Mouse (Mus musculus) liver, embryonic 12.5 days (tissue): ENCODE results near the gene Cideb. TPM values are rescaled to one million over a fixed set of nuclear protein-coding genes. Genes with fewer than 3 reads are reported as not detected.

Source experiments
- ATAC-seq: fragments of 200-750 bp; cut with Nextera tagmentation; 2 replicates; pipeline ENCODE4 v1.8.0; 2017; ENCODE audit warnings: moderate number of reproducible peaks, mild to moderate bottlenecking, moderate library complexity
- H3K27ac ChIP-seq: fragments of 300-500 bp; sonication (generic); 2 replicates; pipeline ENCODE4 v1.5.1; 2016; ENCODE audit warnings: mild to moderate bottlenecking
- H3K27me3 ChIP-seq: fragments of 300-500 bp; sonication (generic); replicated peaks from 2 replicates; pipeline ENCODE4 v1.6.1; 2016; ENCODE audit warnings: mild to moderate bottlenecking, moderate library complexity
- H3K36me3 ChIP-seq: fragments of 300-500 bp; sonication (generic); 2 replicates; pipeline ENCODE4 v1.6.1; 2016; ENCODE audit warnings: mild to moderate bottlenecking, moderate library complexity
- H3K4me1 ChIP-seq: fragments of 300-500 bp; sonication (generic); 2 replicates; pipeline ENCODE4 v1.6.1; 2016
- H3K4me2 ChIP-seq: fragments of 300-500 bp; sonication (generic); 2 replicates; pipeline ENCODE4 v1.6.1; 2016; ENCODE audit warnings: mild to moderate bottlenecking, moderate library complexity
- H3K4me3 ChIP-seq: fragments of 300-500 bp; sonication (generic); 2 replicates; pipeline ENCODE4 v1.5.1; 2016; ENCODE audit warnings: mild to moderate bottlenecking, moderate library complexity
- H3K9ac ChIP-seq: fragments of 300-500 bp; sonication (generic); 2 replicates; pipeline ENCODE4 v1.6.1; 2016; ENCODE audit warnings: mild to moderate bottlenecking, moderate library complexity
- H3K9me3 ChIP-seq: fragments of 300-500 bp; sonication (generic); replicated peaks from 2 replicates; pipeline ENCODE4 v1.6.1; 2016; ENCODE audit warnings: mild to moderate bottlenecking, moderate library complexity
- WGBS: fragments of 180-500 bp; shearing (Covaris S2); methylation state at CpG from one replicate; pipeline ENCODE4 v1.1.7; 2016; ENCODE audit not compliant: insufficient replicate concordance; 5-methylcytosine and 5-hydroxymethylcytosine counted together
- polyA plus RNA-seq: library from polyadenylated mRNA; unstranded; fragments of >200 nt; fragmentation: Nextera tagmentation; extraction: Ambion mirVana; gene quantifications from 2 replicates; pipeline ENCODE4 v1.2.1, GENCODE M21; 2016

The Cideb gene
- polyA plus RNA-seq, 1 experiment from 2014 or later: 10.7 TPM

DNA sequence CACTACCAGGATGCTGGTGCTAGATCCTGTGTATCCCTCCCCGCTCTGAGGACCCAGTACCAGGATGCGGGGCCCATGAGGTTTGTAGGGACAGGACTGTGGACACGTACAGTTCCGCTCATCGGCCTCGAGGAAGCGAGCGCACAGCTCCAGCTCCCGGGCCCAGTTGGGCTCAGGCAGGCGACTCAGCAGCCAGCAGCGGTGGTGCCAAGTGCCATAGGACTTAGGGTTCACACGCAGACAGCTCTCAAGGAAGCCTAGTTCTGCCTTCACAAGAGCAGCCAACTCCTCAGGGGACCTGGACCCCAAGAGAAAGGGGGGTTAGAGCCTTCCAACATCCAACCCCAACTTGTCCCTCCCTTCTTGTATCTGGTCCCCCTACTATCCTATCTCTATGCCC is 37.6 kb downstream of the Cideb start:
- H3K36me3 ChIP-seq: peaks cover 44% of the 10 kb centered on the region
- peak overlapping the region; percentile 83 for H3K4me3 ChIP-seq
- peaks cover 48% of the 10 kb centered on the region for H3K4me1 ChIP-seq
- H3K4me2 ChIP-seq: peak overlapping the region; percentile 88
- ATAC-seq: no peak
- H3K9ac ChIP-seq: 0 out of 2 replicates have a peak overlapping the region, but pooled peaks have one; percentile 80
- WGBS: 91% methylated on average over 12 of the region's 12 CpGs
- H3K9me3 ChIP-seq: no peaks in the 10 kb centered on the region
- H3K27ac ChIP-seq: peak overlapping the region; percentile 86; the same call in 1 of the 2 replicates
- no peaks in the 10 kb centered on the region for H3K27me3 ChIP-seq

GRCm38 (mm10) chr14:55719737-55720136 is 38.5 kb downstream of the Cideb start:
- no peaks in the 10 kb centered on the region for H3K27me3 ChIP-seq
- WGBS: 85% methylated on average over 6 of the region's 6 CpGs
- H3K4me1 ChIP-seq: peaks cover 50% of the 10 kb centered on the region
- ATAC-seq: no peak
- no peak overlapping the region for H3K4me3 ChIP-seq
- no peak overlapping the region for H3K27ac ChIP-seq
- H3K9me3 ChIP-seq: no peaks in the 10 kb centered on the region
- H3K4me2 ChIP-seq: no peak overlapping the region
- H3K9ac ChIP-seq: no peak overlapping the region
- peaks cover 44% of the 10 kb centered on the region for H3K36me3 ChIP-seq

- H3K4me2 ChIP-seq: no peak overlapping the region
- no peak for ATAC-seq
- WGBS: 67% methylated on average over 8 of the region's 8 CpGs
Measured at GRCm38 (mm10) chr14:55716884-55717283, 41.4 kb downstream of the Cideb start.

GRCm38 (mm10) chr14:55716271-55716670 is 42.0 kb downstream of the Cideb start:
- no peak for ATAC-seq
- H3K36me3 ChIP-seq: peaks cover 44% of the 10 kb centered on the region
- no peak overlapping the region for H3K4me2 ChIP-seq
- no peak overlapping the region for H3K9ac ChIP-seq
- 76% methylated on average over 6 of the region's 6 CpGs for WGBS
- no peak overlapping the region for H3K4me3 ChIP-seq
- H3K27ac ChIP-seq: no peak overlapping the region
- no peaks in the 10 kb centered on the region for H3K9me3 ChIP-seq
- peaks cover 21% of the 10 kb centered on the region for H3K27me3 ChIP-seq
- H3K4me1 ChIP-seq: peaks cover 50% of the 10 kb centered on the region

More at GRCm38 (mm10) chr14:55716884-55717283, 41.4 kb downstream of the Cideb start:
- H3K9me3 ChIP-seq: no peaks in the 10 kb centered on the region
- H3K9ac ChIP-seq: no peak overlapping the region
- no peak overlapping the region for H3K27ac ChIP-seq
- peaks cover 49% of the 10 kb centered on the region for H3K4me1 ChIP-seq
- H3K27me3 ChIP-seq: peaks cover 20% of the 10 kb centered on the region
- H3K36me3 ChIP-seq: peaks cover 44% of the 10 kb centered on the region
- H3K4me3 ChIP-seq: no peak overlapping the region

- Histone ChIP-seq H3K27me3 (peaks cover 21% of the 10 kb centered on the region), H3K9me3 (no peaks in the 10 kb centered on the region), H3K9ac (no peak overlapping the region), H3K27ac (no peak overlapping the region), H3K36me3 (peaks cover 39% of the 10 kb centered on the region), H3K4me3 (no peak overlapping the region), H3K4me1 (peaks cover 46% of the 10 kb centered on the region), H3K4me2 (no peak overlapping the region)
- no peak for ATAC-seq
- WGBS: 30% methylated on average over 6 of the region's 6 CpGs
Measured at GRCm38 (mm10) chr14:55714893-55715292, 43.4 kb downstream of the Cideb start.

GRCm38 (mm10) chr14:55713729-55714122 is 44.5 kb downstream of the Cideb start, which contains the start of gene Tgm1:
TSS of gene Tgm1 (minus strand) at chr14:55713926.
- 22% methylated on average over 4 of the region's 4 CpGs for WGBS
- Histone ChIP-seq H3K9me3 (no peaks in the 10 kb centered on the region), H3K27ac (no peak within 1 kb of the TSS), H3K4me2 (peak within 1 kb of the TSS; percentile 67), H3K36me3 (peaks cover 27% of the 10 kb centered on the region), H3K27me3 (peaks cover 21% of the 10 kb centered on the region), H3K4me3 (peak within 1 kb of the TSS; percentile 36), H3K9ac (peak within 1 kb of the TSS; percentile 52; the same call in 1 of the 2 replicates), H3K4me1 (peaks cover 42% of the 10 kb centered on the region)
- no peak for ATAC-seq

- H3K27ac ChIP-seq: no peak overlapping the region
- H3K36me3 ChIP-seq: peaks cover 22% of the 10 kb centered on the region
- peak overlapping the region; percentile 52; the same call in 1 of the 2 replicates for H3K9ac ChIP-seq
- H3K4me3 ChIP-seq: peak overlapping the region; percentile 36
- peaks cover 42% of the 10 kb centered on the region for H3K4me1 ChIP-seq
- ATAC-seq: peak; percentile 43
- H3K4me2 ChIP-seq: peak overlapping the region; percentile 67
- H3K9me3 ChIP-seq: no peaks in the 10 kb centered on the region
- peaks cover 21% of the 10 kb centered on the region for H3K27me3 ChIP-seq
- 13% methylated on average over 25 of the region's 25 CpGs for WGBS
Measured at GRCm38 (mm10) chr14:55713007-55713728, 45.1 kb downstream of the Cideb start.

DNA sequence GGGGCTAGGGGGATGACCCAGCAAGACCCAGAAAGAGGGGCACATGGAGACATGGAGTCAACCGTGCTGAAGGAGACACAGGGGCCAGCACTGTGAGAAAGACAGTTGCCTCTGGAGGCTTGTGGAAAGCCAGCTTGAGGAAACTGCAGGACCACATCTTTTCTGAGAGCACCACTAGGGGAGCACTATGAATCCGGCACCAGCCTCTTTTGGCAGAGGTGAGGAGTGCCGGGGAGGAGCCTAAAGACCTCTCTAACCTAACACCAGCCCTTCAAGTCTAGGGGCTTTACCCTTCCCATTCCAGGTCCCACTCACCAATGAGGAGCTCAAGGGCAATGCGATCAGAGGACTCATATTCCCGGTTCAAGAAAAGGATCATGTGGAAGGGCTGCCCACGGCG is 46.5 kb downstream of the Cideb start:
- no peak overlapping the region for H3K4me2 ChIP-seq
- no peaks in the 10 kb centered on the region for H3K9me3 ChIP-seq
- no peak overlapping the region for H3K27ac ChIP-seq
- H3K9ac ChIP-seq: no peak overlapping the region
- H3K36me3 ChIP-seq: peaks cover 8% of the 10 kb centered on the region
- H3K4me1 ChIP-seq: peaks cover 53% of the 10 kb centered on the region
- no peak overlapping the region for H3K4me3 ChIP-seq
- peaks cover 21% of the 10 kb centered on the region for H3K27me3 ChIP-seq
- WGBS: 67% methylated on average over 7 of the region's 7 CpGs
- ATAC-seq: no peak

GRCm38 (mm10) chr14:55709509-55709908 is 48.7 kb downstream of the Cideb start:
- no peak overlapping the region for H3K27ac ChIP-seq
- 80% methylated on average over 4 of the region's 4 CpGs for WGBS
- H3K9ac ChIP-seq: no peak overlapping the region
- peaks cover 59% of the 10 kb centered on the region for H3K4me1 ChIP-seq
- no peaks in the 10 kb centered on the region for H3K36me3 ChIP-seq
- ATAC-seq: no peak
- H3K27me3 ChIP-seq: peaks cover 21% of the 10 kb centered on the region
- no peaks in the 10 kb centered on the region for H3K9me3 ChIP-seq
- no peak overlapping the region for H3K4me3 ChIP-seq
- no peak overlapping the region for H3K4me2 ChIP-seq

DNA sequence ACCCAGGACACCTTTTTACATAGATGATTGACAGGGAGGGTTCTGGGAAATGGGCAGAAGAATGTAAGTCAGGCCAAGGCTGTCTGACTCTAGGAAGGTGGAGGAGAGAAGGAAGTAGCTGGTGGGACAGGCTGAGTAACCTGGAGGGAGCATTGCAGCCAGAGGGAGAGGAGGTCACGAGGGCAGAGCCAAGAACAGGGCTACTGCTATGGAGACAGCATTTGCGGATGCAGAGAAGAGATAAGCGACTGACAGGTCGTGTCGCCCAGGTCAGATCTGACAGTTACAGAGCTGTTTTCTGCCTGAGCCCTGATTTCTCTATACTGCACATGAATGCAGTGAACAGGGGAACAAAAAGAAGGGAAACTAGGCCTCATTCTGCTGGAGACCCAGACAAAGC is 50.9 kb downstream of the Cideb start:
- Histone ChIP-seq H3K9me3 (no peaks in the 10 kb centered on the region), H3K4me1 (peaks cover 40% of the 10 kb centered on the region), H3K9ac (no peak overlapping the region), H3K4me3 (no peak overlapping the region), H3K4me2 (no peak overlapping the region), H3K27me3 (peaks cover 6% of the 10 kb centered on the region), H3K36me3 (no peaks in the 10 kb centered on the region), H3K27ac (no peak overlapping the region)
- 16% methylated on average over 5 of the region's 5 CpGs for WGBS
- ATAC-seq: peak; percentile 63

GRCm38 (mm10) chr14:55706051-55706600 is 52.1 kb downstream of the Cideb start:
- Histone ChIP-seq H3K27me3 (no peaks in the 10 kb centered on the region; the same call in none of the 2 replicates), H3K9me3 (no peaks in the 10 kb centered on the region), H3K27ac (no peak overlapping the region), H3K4me2 (no peak overlapping the region), H3K4me1 (peaks cover 31% of the 10 kb centered on the region), H3K4me3 (no peak overlapping the region), H3K36me3 (no peaks in the 10 kb centered on the region), H3K9ac (no peak overlapping the region)
- WGBS: 57% methylated on average over 8 of the region's 8 CpGs
- ATAC-seq: no peak
